Mouse (Mus musculus) liver, adult 2 months (tissue): Measurements from ENCODE around the gene Ywhab.

Experiments used
- CTCF ChIP-seq: fragments of 200-500 bp; IDR thresholded peaks from 2 replicates; pipeline ENCODE4 v1.5.1; 2011; ENCODE audit warnings: low read depth, low read length, control low read depth
- POLR2A ChIP-seq: fragments of 200-500 bp; IDR thresholded peaks from 2 replicates; pipeline ENCODE4 v1.6.1; 2011; ENCODE audit warnings: low read length, control low read depth; ENCODE audit not compliant: insufficient read depth; ENCODE audit errors: extremely low read depth

DNA sequence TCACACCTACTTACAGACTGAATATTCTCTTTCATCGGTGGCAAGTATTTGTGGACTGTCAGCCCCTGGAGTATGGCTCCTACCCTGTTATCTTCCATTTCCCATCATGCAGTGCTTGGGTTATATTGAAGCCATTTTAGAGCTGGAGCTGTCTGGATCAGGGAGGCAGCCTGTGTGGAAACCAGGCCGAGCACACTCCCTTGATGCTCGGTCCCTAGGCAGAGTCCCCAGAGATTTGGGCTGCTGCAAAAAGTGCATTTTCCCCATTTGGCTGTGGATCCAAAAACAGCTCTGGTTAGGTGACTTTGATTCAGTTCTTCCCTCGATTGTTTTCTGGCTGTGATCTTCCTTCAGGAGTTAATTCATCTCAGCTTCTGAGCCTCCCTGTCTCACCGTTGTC lies 2.1 kb downstream of the Ywhab start:
- TF ChIP-seq POLR2A (no peak), CTCF (no peak)
